Mouse (Mus musculus) ovary, postnatal 10 days (tissue): Measurements from ENCODE around the gene Pdzd9.

Experiments used
- DNase-seq: peaks from one replicate; pipeline ENCODE4 v3.0.0; 2022; ENCODE audit warnings: low spot score

The Pdzd9 gene

DNA sequence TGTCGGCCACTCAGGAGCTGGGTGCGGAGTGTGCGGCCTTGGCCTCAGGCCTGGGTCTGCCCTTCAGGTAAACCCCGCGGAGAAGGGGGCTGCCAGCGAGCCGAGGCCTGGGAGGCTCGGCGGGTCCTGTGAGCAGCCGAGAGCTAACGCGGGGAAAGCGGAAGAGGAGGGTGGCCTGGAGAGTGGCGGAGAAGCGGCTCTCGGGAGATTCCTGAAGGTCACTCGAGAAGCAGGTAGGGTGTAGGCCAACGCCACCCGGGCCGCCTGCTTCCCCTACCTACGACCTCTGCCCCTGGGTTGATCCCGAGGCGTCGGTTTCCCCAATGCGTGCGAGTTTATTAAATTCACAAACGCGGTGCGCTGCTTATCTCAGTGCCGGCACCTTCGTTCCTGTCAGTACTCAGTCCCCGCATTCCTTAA is 34.8 kb downstream of the Pdzd9 start:
- DNase-seq: no peak

GRCm38 (mm10) chr7:120634711-120635361 is 35.3 kb downstream of the Pdzd9 start, which contains the start of gene Uqcrc2:
Gene Uqcrc2, plus strand, starts transcription at chr7:120635176.
- peak; percentile 73 for DNase-seq

DNA sequence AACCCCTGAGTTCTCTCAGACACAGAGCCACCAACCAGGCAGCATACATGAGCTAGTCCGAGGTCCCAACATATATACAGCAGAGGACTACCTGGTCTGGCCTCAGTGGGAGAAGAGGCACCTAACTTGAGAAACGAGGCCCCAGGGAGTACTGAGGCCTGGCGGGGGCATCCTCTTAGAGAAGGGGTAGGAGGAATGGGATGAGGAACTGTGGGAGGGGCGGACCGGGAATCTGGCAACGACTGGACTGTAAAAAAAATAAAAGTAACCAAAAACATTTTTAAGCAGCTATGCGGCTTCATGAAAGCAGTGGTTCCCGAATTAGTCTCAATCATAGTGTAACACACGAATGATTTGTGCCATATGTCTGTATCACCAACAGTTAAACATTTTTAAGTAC is 35.8 kb downstream of the Pdzd9 start:
- no peak for DNase-seq

DNA sequence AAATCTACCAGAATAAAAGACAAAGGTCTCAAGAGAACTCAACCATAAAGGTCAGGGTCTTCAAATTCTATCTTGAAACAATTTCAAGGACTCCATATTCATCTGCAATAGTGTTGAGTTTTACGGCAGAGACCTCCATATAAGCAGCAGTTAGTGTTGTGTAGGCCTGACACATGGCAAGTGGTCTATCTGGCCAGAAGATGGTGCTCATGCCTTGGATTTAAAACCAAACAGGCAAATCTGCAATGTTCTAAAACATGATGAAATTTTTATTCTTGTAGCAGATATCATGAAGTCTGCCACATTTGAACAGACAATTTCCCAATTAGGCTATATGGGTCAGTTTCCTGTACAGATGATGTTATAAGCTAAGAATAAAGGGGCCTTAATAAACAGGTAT is 37.6 kb downstream of the Pdzd9 start:
- DNase-seq: no peak

GRCm38 (mm10) chr7:120620841-120621240 is 49.3 kb downstream of the Pdzd9 start:
- no peak for DNase-seq

DNA sequence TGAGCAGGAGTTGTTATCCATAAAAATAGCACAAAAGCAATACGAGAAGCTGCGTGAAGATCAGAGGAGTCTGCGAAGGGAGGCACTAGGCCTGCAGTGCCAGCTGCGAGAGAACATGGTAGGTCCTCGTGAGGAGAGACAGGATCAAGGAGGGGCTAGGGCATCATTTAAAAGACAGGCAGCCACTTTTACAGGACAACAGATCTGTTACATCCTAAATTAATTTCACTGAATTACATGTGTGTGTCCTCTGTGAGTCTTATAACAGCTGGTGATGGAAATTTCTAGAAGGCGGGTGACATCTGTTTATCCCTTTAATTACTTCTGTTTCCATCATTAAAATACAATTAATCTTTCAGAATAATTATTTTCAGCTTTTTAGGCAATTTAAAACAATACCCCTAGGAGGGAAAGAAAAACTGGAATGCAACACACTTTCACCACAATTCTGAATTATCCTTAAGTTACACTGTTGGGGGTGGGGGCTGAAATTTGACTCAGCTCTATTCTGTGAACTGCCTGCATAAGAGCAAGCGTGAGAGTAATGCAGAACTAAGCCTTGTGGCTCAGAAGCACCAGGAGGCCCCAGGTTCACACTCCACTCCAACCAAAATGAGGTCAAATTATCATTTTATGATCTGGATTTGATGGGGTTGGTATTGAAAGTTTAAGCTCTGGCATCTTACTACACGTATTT is 49.9 kb downstream of the Pdzd9 start:
- no peak for DNase-seq
